Mouse (Mus musculus) CD8-positive naive resting alpha-beta T cell, adult 2 months (primary cell): Measurements from ENCODE around the gene Metap1d.

Experiments used
- DNase-seq, 2 experiments: peaks; one replicate each; pipeline ENCODE4 v3.0.0; 2022; ENCODE audit warnings: low read depth in 2 of 2, low spot score in 2 of 2

The Metap1d gene

DNA sequence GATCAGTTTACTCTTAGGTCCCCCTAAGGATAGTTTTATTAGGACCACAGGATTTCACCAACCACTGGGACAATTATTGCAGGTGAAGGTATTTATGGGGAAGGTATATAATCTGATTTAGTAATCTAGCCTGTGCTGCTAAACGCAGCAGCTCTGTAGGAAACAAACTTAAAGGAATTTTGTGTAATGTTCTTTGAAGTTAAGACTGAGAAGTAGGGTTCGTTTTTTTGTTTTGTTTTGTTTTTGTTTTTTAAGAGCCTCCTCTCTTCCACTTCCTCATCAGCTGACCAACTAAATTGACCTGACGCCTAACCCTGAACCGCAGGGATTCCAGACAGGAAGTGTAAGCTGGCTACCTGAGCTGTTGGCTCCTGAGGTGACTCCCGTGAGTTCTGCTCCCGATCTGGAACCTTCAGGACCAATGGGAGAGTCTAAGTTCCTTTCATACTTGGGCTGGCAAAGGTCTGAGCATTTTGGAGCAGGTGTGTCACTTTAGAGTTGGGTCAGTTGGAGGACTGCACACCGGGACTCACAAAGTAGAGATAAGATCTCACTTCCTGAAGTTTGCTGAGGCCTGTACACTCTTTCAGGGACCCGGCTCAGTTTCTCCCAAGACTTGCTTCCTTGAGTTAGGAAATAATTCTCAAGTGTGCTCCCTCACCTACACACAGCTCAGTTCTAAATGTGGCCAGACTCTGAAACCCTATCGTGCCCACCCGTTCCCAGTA lies 73.7 kb downstream of the Metap1d start:
- DNase-seq = no peak

DNA sequence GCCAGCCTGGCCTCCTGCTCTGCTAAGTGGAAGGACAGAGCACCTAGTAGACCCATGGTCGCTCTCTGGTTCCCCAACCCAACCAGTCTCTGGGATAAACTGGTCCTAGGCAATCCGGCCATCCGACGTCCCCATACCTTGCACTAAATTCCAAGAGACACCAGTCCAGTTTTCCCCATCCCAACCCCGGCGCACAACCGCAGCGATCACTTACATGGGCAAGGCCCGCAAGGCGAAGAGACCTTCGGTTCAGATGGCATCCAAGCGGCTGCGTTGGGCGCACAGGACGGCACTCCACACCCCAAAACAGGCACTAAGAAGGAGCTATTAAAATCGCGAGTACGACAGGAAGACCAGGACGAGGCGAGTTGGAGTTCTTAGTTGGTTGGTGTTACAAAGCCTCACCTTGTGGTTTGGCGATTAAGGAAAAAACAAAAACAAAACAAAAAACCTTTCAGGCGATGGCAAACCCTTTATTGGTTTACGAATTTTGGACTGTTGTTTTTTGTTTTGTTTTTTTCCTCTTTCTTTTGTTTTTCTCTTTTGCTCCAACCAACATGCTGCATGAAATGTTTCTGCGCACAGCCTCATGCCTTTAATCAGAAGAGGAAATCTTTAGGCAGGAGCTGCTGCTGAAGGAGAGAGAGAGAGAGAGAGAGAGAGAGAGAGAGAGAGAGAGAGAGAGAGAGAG lies 74.4 kb downstream of the Metap1d start:
- DNase-seq = no peak

DNA sequence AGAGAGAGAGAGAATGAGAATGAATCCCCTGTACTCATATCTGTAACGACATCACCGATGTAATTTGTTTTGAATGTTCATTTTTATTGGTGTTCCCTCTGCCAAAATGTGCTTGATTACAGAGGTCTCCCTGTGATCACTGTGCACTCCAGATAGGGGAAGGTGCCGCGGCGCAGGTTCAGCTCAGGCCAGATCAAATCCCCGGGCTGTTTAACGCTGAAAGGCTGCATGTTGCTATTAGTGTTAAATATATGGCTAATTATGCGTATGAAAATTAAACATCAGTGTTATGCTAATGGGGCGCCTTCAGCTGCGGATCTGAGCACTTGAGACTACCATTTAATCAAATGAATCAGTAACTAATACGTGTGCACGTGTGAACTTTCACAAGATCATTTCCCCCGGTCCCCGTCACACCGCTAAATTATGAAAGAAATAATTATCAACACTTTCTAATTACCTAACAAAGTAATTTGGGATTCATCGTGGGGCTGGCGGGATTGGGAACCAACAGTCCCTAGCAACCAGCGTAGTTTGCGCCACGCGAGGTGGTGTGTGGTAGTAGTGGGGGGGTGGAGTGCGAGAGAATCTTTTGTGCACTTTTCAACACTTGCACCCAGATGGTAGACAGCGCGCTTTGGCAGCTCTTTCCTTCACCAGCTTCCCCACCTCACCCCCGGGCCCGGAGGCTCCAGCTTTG lies 75.1 kb downstream of the Metap1d start, which contains the start of gene Dlx1:
Gene Dlx1, plus strand, starts transcription at position 100 of the 700 bp plus-strand sequence.
- no peak for DNase-seq

DNA sequence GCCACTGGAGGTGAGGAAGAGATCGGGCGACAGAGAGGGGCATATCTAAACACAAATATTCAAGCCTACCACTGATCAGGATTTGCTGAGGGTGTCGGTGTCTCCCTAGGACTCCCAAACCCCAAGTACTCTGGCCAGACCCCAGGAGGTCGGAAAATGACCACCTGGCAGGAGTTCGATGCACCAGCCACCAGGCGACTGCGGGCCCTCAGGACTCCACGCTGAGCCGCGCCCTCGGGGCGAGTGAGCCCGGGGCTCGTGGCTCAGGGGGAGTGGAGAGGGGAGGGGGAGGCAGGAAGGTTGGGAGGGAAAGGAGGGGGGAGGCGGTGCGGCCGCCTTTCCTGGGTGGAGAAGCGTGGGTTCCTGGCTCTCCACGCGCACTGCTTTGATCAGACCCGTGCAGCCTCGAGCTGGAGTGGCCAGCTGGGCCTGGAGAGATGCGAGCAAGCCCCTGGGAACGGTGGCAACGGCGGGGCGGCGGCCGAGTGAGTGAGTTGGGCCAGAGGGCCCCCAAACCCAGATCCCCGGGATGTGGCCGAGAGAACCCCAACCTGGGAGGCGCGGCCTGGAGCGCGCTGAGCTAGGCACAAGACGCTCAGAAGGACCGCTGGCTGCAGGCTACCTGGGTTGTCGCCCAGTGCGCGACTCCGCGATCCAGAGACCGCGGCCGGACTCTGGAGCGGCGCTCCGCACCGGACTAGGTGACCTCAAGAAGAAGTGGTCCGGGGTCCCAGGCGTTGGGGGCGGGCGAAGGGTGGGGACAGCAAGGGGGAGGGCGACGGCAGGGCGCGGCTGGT lies 75.8 kb downstream of the Metap1d start:
- no peak for DNase-seq

- no peak for DNase-seq
These were observed 76.7 kb downstream of the Metap1d start for GRCm38 (mm10) chr2:71529511-71530351.

DNA sequence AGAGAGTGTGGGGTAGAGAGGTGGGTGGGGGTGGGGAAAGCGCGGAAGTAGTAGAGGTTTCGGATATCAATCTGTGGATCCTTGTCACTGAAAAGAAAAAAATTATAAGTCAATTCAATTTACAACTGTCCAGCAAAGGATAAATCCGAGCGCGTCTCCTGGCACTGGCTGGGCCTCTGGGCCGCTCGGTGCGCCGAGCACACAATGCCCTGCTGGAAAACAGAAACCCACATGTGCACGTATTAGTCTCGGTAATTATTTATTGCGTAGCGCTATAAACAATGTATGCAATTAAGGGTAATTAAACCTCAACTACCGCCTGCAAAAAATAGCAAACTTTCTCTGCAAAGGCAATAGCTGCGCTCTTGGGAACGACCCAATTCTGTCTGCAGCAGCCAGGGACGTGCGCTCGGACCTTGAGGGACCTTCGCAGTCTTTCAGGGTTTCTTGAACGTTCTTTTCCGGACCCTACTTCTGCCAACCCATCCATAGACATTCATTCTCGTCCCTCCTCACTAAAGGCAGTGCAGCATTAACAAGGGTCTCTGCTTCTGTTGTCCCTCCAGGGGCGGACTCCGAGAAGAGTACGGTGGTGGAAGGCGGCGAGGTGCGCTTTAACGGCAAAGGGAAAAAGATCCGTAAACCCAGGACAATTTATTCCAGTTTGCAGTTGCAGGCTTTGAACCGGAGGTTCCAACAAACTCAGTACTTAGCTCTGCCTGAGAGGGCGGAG lies 77.5 kb downstream of the Metap1d start:
- DNase-seq = no peak

DNA sequence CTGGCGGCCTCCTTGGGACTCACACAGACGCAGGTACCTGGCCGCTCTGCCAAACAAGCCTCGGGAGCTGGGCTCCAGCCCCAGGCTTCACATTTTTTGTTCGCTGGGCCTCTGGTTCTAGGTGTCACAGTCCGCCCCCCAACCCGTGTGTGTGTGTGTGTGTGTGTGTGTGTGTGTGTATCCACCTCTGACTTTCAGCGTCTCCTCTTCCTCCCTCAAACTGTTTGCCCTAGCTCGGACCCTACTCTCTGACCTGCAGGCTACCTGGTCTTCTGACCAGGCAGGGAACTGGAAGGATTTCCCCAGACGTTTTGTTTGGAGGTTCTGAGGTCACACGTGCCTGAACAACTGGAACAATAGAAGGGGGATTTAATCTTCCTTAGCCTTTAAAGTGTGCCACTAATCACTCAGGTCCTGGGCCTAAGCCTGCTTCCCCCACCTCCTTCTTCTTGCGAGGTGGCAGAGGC lies 78.1 kb downstream of the Metap1d start:
- no peak for DNase-seq

- no peak for DNase-seq
These were observed 79.2 kb downstream of the Metap1d start for GRCm38 (mm10) chr2:71531990-71532970.

DNA sequence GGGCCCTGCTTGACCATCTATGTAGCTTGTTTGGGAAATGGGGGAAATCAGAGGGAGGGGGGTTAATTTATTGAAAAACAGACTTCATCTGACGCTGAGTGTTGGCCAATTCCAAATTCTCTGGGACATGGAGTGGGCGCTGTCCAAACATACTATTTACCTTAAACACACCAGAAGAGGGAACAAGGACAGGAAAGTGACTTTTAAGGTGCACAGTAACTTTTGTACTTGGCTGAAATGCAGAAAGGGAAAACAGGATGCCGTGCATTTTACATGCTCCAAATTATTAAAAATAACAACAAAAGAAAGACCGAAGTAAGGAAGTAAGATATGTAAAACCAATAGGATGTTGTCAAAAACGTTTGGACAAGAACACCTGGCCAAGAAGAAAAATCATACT lies 80.0 kb downstream of the Metap1d start:
- DNase-seq = no peak

DNA sequence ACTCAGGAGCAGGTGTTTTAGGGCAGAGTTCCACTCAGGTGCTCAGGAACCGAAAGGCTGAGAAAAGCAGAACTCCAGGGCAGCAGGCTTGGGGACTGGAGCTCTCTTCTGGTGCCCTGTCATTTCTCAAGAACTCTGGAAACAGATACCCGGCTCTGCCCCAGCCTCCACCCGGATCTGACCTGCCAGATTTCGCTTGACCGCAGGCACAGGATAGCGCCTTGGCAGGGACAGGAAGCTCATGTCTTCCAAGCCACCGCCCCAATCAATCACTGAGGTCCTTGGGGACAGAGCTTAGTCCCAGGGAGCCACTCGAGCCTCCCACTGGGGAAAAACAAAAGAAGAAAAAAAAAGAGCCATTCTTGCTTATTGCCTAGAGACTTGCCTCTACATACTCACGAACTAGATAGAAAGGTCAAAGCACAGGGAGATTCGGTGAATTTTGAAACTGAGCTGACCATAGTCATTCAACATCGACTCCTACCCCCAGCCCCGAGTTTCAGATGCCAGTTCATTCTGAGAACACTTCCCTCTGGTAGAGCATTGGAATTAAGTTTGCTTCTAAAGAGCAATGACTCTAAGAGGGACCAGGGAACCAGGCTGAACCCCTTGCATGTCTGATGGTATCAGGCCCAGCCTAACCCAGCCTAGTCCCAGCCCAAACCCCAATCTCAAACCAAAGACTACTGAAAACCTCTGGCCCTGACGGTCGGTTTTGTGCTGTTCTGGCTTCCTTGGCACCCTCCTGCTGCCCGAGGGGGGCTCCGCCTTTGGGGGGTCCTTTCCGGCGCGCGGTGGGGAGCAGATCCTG lies 81.4 kb downstream of the Metap1d start:
- DNase-seq = no peak

GRCm38 (mm10) chr2:71540611-71541417 lies 87.7 kb downstream of the Metap1d start:
- no peak for DNase-seq

DNA sequence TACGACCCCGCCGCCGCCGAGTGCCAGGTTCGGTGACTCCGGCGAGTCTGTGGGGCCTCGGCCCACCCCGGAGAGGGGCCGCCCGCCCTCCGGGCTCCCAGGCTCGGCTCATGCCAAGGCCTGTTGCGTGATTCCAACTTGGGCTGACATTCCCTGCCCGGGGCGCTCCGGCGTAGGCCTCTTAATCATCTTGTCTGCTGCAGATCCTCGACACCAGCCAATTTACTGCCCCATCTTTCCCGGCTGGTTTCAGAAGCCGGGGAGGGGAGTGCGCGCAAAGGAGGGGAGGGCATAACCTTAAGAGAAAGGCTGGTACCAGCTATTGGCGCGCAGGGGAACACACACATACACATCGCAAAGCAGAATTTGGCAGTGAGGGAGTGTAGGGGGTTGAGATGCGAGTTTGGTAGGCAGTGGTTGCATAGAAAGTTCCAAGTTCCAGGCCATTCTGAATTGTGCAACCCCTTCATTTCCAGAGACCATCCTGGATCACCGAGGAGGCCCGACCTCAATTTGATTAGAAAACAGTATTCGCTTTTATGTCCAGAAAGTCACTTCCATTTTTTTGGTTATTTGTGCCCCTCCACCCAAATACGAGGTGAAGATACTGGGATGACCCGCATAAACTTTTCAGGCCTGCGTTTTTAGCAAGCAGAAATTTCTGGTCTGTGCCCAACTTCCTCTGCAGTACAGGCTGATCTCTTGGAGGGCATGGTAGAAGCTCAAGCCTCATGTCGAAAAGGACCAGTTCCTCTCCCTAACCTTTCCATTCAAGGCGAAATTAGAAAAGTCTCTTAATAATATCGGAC lies 88.5 kb downstream of the Metap1d start:
- no peak for DNase-seq

DNA sequence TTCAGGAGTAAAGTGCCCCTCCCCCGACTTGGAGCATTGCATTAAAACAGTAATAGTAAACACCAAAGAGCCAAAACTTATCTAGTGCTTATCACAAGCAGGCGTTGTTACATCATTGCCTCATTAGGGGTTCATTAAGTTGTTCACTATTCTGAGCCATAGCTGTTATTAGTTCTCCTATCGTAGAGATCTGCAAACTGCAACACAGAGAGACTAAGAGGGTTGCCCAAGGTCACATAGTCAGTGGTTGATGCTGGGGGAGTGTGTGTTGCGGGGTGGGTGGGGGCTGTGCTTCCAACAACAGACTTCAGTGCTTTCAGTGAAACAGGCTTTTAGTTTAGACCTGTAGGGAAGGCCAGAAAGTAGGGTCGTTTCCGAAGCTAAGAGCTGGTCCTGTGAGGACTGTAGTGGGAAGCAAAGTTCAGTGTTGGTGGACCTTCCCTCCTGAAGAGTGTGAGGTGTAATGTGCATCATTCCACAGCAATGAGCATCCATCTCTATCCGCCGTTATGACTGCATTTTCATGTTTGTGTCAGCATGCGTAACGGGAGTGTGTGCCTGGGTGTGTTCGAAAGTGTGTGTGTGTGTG lies 89.2 kb downstream of the Metap1d start:
- DNase-seq = no peak

DNA sequence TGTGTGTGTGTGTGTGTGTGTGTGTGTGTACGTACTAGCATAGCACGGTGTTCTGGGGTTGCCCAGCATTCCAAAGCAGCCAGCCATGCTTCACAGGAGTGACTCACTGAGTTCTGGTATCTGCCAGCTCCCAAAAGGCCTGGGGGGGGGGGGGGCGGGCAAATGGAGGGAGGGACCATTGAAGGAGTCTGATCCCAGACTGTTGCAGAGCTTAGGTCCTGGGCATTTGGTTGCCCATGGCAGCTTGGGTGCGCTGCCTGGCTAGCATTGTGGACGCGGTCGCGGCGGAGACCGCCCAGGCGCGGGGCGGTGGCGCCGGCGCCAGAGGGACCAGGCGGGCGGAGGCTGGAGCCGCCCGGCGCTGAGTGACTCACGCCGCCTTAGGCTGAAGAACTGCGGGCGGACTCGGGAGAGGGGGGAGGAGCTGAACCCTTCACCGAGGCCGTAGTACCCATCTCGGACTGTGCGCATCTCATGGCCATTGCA lies 89.8 kb downstream of the Metap1d start:
- DNase-seq = no peak

DNA sequence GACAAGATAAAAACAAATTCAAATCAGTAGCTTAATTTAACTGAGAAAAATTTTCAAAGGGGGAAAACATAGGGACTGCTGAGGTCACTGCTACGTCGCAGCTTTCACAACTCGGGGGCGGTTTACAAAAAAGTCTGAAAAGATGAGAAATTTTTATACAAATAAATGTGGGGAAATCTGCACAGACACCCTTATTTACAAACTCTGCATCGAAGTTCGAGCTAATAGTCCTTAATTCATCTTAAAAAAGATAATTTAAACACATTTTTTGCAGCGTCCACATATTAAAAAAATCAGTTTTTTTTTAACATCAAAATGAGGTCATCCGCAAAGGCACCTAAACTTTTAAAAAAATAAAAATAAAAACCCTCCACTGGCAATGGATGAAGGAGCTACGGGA lies 90.5 kb downstream of the Metap1d start:
- no peak for DNase-seq
